8 mouse cellular contexts compared by ENCODE assay signal in the genomic region with DNA sequence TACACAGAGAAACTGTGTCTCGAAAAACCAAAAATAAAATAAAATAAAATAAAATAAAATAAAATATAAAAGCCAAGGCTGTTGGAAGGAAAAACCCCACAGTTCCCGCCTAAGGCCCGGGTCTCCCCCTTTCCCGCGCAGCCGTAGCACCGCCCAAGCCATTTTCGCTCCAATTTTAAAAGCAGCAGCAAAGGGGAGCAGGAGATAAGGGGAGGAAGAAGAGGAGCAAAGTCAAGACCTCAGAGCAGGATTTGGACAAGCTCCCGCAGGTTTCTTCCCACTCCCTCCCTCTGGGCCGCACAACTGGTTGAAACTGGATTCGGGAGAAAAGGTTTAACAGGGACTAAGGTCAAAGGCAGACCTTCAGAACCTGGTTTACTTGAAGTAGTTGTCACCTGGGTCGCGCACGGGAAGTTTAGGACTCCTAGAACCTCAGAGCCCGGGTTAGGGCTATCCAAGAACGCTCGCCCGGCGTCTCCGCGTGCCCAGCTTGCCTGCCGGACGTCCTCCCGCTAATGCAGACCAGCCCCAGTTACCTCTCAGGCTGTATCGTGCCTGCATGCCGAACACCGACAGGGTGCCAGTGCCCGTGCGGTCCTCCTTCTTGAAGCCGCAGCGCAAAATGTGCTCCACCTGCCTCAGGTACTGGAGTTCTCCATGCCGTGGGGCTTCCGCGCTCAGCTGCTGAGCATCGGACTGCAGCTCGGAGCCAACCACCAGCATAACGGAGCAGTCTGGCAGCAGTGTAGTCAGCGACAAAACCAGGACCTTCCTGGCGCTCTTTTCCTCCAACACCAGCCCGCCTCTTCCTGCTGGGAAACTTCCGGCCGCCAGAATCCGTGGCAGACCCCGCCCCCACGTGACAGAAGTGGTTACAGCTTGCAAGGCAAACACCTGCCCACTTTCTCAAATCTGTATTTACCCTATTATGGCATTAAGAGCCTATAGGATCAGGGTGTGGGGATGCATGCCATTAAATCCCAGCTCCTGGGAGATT. TPM values are rescaled to one million over a fixed set of nuclear protein-coding genes. Genes with fewer than 3 reads are reported as not detected.
DNase-seq lines count a peak whose midpoint lies in the region; ATAC-seq and TF ChIP-seq lines count a peak whose summit lies in the region.

Gene Tyms (minus strand): TSS at position 793 of the 997 bp plus-strand sequence.

- H3K4me3 ChIP-seq in G1E (ENCODE audit: low read depth, low read length), result peak within 1 kb of the TSS; percentile 98
- peak within 1 kb of the TSS; percentile 85 for H3K4me3 ChIP-seq in forebrain, embryonic 16.5 days (replicated peaks; ENCODE audit: low read length)
- peak within 1 kb of the TSS; percentile 62 for H3K4me3 ChIP-seq in layer of hippocampus, adult 2 months
- peak within 1 kb of the TSS; percentile 85 for H3K4me3 ChIP-seq in lung, embryonic 14.5 days (ENCODE audit: low read depth, low read length)

- peaks cover 38% of the 10 kb centered on the region for H3K36me3 ChIP-seq in G1E (replicated peaks)
- H3K36me3 ChIP-seq in forebrain, embryonic 16.5 days (ENCODE audit: control insufficient read depth, insufficient read depth), result no peaks in the 10 kb centered on the region
- peaks cover 36% of the 10 kb centered on the region for H3K36me3 ChIP-seq in lung, embryonic 14.5 days (ENCODE audit: insufficient read depth)

- DNase-seq in G1E (ENCODE audit: low spot score), result peak; percentile 68
- DNase-seq in cerebellum, adult 11-12 months, result peak; percentile 58
- peak; percentile 70 to 75 for DNase-seq in heart, postnatal 36 days
- DNase-seq in layer of hippocampus, adult 2 months (ENCODE audit: low spot score in 2 of 2), result peak; percentile 70 to 71
- peak; percentile 90 for DNase-seq in lung, embryonic 14.5 days
- DNase-seq in ovary, adult 18-20 months (ENCODE audit: low spot score), result peak; percentile 63
- peak; percentile 73 for DNase-seq in thymus, postnatal 0 days (ENCODE audit: low spot score)

- no peaks in the 10 kb centered on the region for H3K27me3 ChIP-seq in G1E (ENCODE audit: insufficient read depth, low read length)
- H3K27me3 ChIP-seq in forebrain, embryonic 16.5 days (replicated peaks; ENCODE audit: control insufficient read depth, insufficient read depth, low read length), result no peaks in the 10 kb centered on the region
- no peaks in the 10 kb centered on the region for H3K27me3 ChIP-seq in lung, embryonic 14.5 days (ENCODE audit: insufficient read depth, low read length)

- TF ChIP-seq CTCF in G1E (IDR thresholded peaks at IDR 0.05; ENCODE audit: low read depth, low read length), result no peak
- TF ChIP-seq CTCF in layer of hippocampus, adult 2 months (conservative IDR thresholded peaks at IDR 0.05), result no peak
- TF ChIP-seq CTCF in lung, embryonic 14.5 days (IDR thresholded peaks at IDR 0.05; ENCODE audit: low read depth), result no peak

- H3K27ac ChIP-seq in forebrain, embryonic 16.5 days (ENCODE audit: low read length), result peak within 1 kb of the TSS; percentile 80
- peak within 1 kb of the TSS; percentile 69 for H3K27ac ChIP-seq in layer of hippocampus, adult 2 months
- peak within 1 kb of the TSS; percentile 95 for H3K27ac ChIP-seq in lung, embryonic 14.5 days (ENCODE audit: low read depth)

- H3K9ac ChIP-seq in forebrain, embryonic 16.5 days (replicated peaks; ENCODE audit: low read depth, low read length), result peak within 1 kb of the TSS; percentile 72
- H3K9ac ChIP-seq in lung, embryonic 14.5 days, result peak within 1 kb of the TSS; percentile 87

- ATAC-seq in G1E (ENCODE audit: extremely low read depth, insufficient number of reproducible peaks, low FRiP score, poor library complexity, severe bottlenecking), result peak; percentile 84
- peak; percentile 95 for ATAC-seq in forebrain, embryonic 16.5 days
- ATAC-seq in lung, embryonic 14.5 days (ENCODE audit: insufficient read depth), result peak; percentile 94

- peak within 1 kb of the TSS; percentile 90 for H3K4me2 ChIP-seq in forebrain, embryonic 16.5 days (ENCODE audit: low read length)
- peak within 1 kb of the TSS; percentile 78 for H3K4me2 ChIP-seq in lung, embryonic 14.5 days

- no peaks in the 10 kb centered on the region for H3K9me3 ChIP-seq in G1E (replicated peaks)
- no peaks in the 10 kb centered on the region for H3K9me3 ChIP-seq in forebrain, embryonic 16.5 days (ENCODE audit: control insufficient read depth, low read length)
- H3K9me3 ChIP-seq in lung, embryonic 14.5 days (ENCODE audit: low read depth, low read length), result no peaks in the 10 kb centered on the region

- H3K4me1 ChIP-seq in G1E (ENCODE audit: insufficient read depth, low read depth, low read length), result peaks cover 23% of the 10 kb centered on the region
- H3K4me1 ChIP-seq in forebrain, embryonic 16.5 days (replicated peaks; ENCODE audit: control insufficient read depth, insufficient read depth, low read length), result peaks cover 13% of the 10 kb centered on the region
- H3K4me1 ChIP-seq in lung, embryonic 14.5 days (ENCODE audit: insufficient read depth), result peaks cover 4% of the 10 kb centered on the region; the same call in 1 of the 2 replicates

- under 1% methylated on average over 45 of the region's 45 CpGs for WGBS in forebrain, embryonic 16.5 days
- 2% methylated on average over 45 of the region's 45 CpGs for whole genome bisulfite sequencing in lung, embryonic 14.5 days

- intact Hi-C loops in heart, postnatal 36 days (cut with DNase I), result loop anchor here (5.0 kb wide), 1 partner anchor 246 kb away; no protein-coding TSS in a partner anchor

RNA-seq across cellular contexts. Expression of gene Tyms, which starts in this region (rescaled TPM):
- 98.4 and 101 TPM in 2 replicates for total RNA-seq in G1E (2014; fragmentation: Nextera tagmentation)
- total RNA-seq in G1E (2017), result 178 and 204 TPM in 2 replicates
- polyA plus RNA-seq in G1E (2012), result 23.0 and 31.9 TPM in 2 replicates
- polyA plus RNA-seq in forebrain, embryonic 16.5 days (2015; fragmentation: Nextera tagmentation; extraction: Ambion mirVana), result 84.3 and 95.4 TPM in 2 replicates
- 1 to 10 TPM; 4.1 to 4.7 TPM for total RNA-seq in heart, postnatal 36 days (2021)
- total RNA-seq in layer of hippocampus, adult 2 months (2021), result 1 to 10 TPM; 5.8 to 7.2 TPM
- polyA plus RNA-seq in lung, embryonic 14.5 days (2014; fragmentation: Nextera tagmentation; extraction: Ambion mirVana), result 343 and 362 TPM in 2 replicates
- polyA plus RNA-seq in thymus, postnatal 0 days (2015; fragmentation: Nextera tagmentation; extraction: Ambion mirVana), result 292 and 327 TPM in 2 replicates

Comparison
In these comparisons a context has a peak if more than half of its experiments do, and no peak if none do; other contexts are left out.
1. Peak in every context shown above with its lines: DNase-seq, ATAC-seq, H3K4me3 ChIP-seq and H3K27ac ChIP-seq.
2. RNA of gene Tyms (total RNA-seq): 98.4 to 204 TPM in G1E; 5.8 to 7.2 TPM in layer of hippocampus, adult 2 months and 4.1 to 4.7 TPM in heart, postnatal 36 days; every median in the first group is over 10 times any median in the second.